Mouse (Mus musculus) liver, embryonic 18 days (tissue): ENCODE data around the gene Lipk. TPM values are rescaled to one million over a fixed set of nuclear protein-coding genes. Genes with fewer than 3 reads are reported as not detected.

Experiments
- polyA plus RNA-seq: library from polyadenylated mRNA; depleted of rRNA; stranded (reverse); fragments of >200 nt; gene quantifications from 2 replicates; pipeline ENCODE4 v1.2.3, GENCODE M21; 2012; rRNA removed

The Lipk gene
- polyA plus RNA-seq = not detected in 2 replicates

GRCm38 (mm10) chr19:34008002-34008401 is at the start of gene Lipk:
Gene Lipk, plus strand, starts transcription at chr19:34008290.

GRCm38 (mm10) chr19:33960887-33961286 is 47.2 kb upstream of the Lipk start, which contains the start of gene Lipf:
Gene Lipf, plus strand, starts transcription at chr19:33961187.

GRCm38 (mm10) chr19:34066779-34067472 is 58.8 kb downstream of the Lipk start, which contains the start of gene Lipn:
Gene Lipn, plus strand, starts transcription at chr19:34067358.

Other genes starting within 250 kb of the Lipk start
- 1.8 and 2.0 TPM in 2 replicates for gene Lipo3, start 246.3 kb upstream of the Lipk start, polyA plus RNA-seq
- gene Lipo1, start 220.8 kb upstream of the Lipk start, polyA plus RNA-seq = not detected in 2 replicates
- not detected in 2 replicates for gene Lipf, start 47.1 kb upstream of the Lipk start, polyA plus RNA-seq
- gene Lipn, start 59.1 kb downstream of the Lipk start, polyA plus RNA-seq = not detected in 2 replicates
- not detected in 2 replicates for gene Lipm, start 92.6 kb downstream of the Lipk start, polyA plus RNA-seq
- gene Ankrd22, start 157.8 kb downstream of the Lipk start, polyA plus RNA-seq = 3.5 and 4.0 TPM in 2 replicates
- 8.2 and 8.3 TPM in 2 replicates for gene Stambpl1, start 183.9 kb downstream of the Lipk start, polyA plus RNA-seq
- gene Acta2, start 247.3 kb downstream of the Lipk start, polyA plus RNA-seq = 23.9 and 32.2 TPM in 2 replicates